Mouse (Mus musculus): Measurements from ENCODE around the gene Kcnq1.

GRCm38 (mm10) chr7:143359762-143360161 lies 253.6 kb downstream of the Kcnq1 start:
- no peak for TF ChIP-seq CTCF (IDR thresholded peaks at IDR 0.05; ENCODE audit: extremely low read depth, insufficient read depth, insufficient read length, insufficient replicate concordance)
- no peak for TF ChIP-seq POLR2A (IDR thresholded peaks at IDR 0.05; ENCODE audit: low read depth, low read length)
